Mouse (Mus musculus) left cerebral cortex, postnatal 10 days (tissue): ENCODE measurements around the gene Elk3. TPM values are rescaled to one million over a fixed set of nuclear protein-coding genes. Genes with fewer than 3 reads are reported as not detected.
A peak's percentile ranks its signal among the peaks of the same experiment; 100 is the strongest.

Experiments used
- DNase-seq, 2 experiments: peaks; one replicate each; pipeline ENCODE4 v3.0.0; 2021 to 2022; ENCODE audit warnings: low spot score in 2 of 2, mixed read lengths in 1 of 2; ENCODE audit errors: extremely low spot score in 1 of 2
- intact Hi-C: fragments of 180-260 bp; cut with DNase I; formaldehyde crosslinking; loops from one replicate; pipeline ENCODE4 v1.15.1; 2025
- total RNA-seq, 2 experiments: library from RNA; stranded (reverse); gene quantifications; 2 replicates each; pipeline ENCODE4 v1.2.3; 2021

The Elk3 gene
- total RNA-seq, 2 experiments from 2014 or later, result 10.6 to 13.9 TPM

GRCm38 (mm10) chr10:93276349-93276763 lies 34.6 kb downstream of the Elk3 start:
- DNase-seq, result peak; percentile 85 to 88
- intact Hi-C loops, result loop anchor here (10.0 kb wide), 1 partner anchor 202 kb away; no protein-coding TSS in a partner anchor

- intact Hi-C loops, result loop anchor here (10.0 kb wide), 1 partner anchor 201 kb away; no protein-coding TSS in a partner anchor
- DNase-seq, result peak; percentile 81 to 87
Observed at GRCm38 (mm10) chr10:93275212-93276136, 35.5 kb downstream of the Elk3 start.

- intact Hi-C loops, result loop anchor here (5.0 to 10.0 kb wide), 2 partner anchors 112 to 199 kb away; partner anchors contain the start of gene Cdk17
- peak in 1 of 2 experiments; percentile 55 for DNase-seq
Observed at GRCm38 (mm10) chr10:93274277-93274696, 36.6 kb downstream of the Elk3 start.

GRCm38 (mm10) chr10:93272986-93273982 lies 37.7 kb downstream of the Elk3 start:
- intact Hi-C loops, result loop anchor here (5.0 to 10.0 kb wide), 2 partner anchors 111 to 198 kb away; partner anchors contain the start of gene Cdk17
- DNase-seq, result no peak

GRCm38 (mm10) chr10:93271831-93272230 lies 39.1 kb downstream of the Elk3 start:
- intact Hi-C loops, result loop anchor here (5.0 to 10.0 kb wide), 2 partner anchors 110 to 197 kb away; partner anchors contain the start of gene Cdk17
- DNase-seq, result no peak

GRCm38 (mm10) chr10:93270889-93271460 lies 40.0 kb downstream of the Elk3 start:
- intact Hi-C loops, result loop anchor here (5.0 to 10.0 kb wide), 2 partner anchors 109 to 196 kb away; partner anchors contain the start of gene Cdk17
- no peak for DNase-seq

- DNase-seq, result no peak
- intact Hi-C loops, result loop anchor here (5.0 to 10.0 kb wide), 2 partner anchors 107 to 195 kb away; partner anchors contain the start of gene Cdk17
Observed at GRCm38 (mm10) chr10:93269744-93270143, 41.2 kb downstream of the Elk3 start.

- intact Hi-C loops, result no loop called here
- no peak for DNase-seq
Observed at GRCm38 (mm10) chr10:93268339-93268738, 42.6 kb downstream of the Elk3 start.

GRCm38 (mm10) chr10:93267509-93267908 lies 43.4 kb downstream of the Elk3 start:
- intact Hi-C loops, result no loop called here
- no peak for DNase-seq

GRCm38 (mm10) chr10:93266521-93266920 lies 44.4 kb downstream of the Elk3 start:
- no peak for DNase-seq
- intact Hi-C loops, result no loop called here

- DNase-seq, result peak in 1 of 2 experiments; percentile 10
- intact Hi-C loops, result no loop called here
Observed at GRCm38 (mm10) chr10:93265833-93266232, 45.1 kb downstream of the Elk3 start.

- intact Hi-C loops, result no loop called here
Observed at GRCm38 (mm10) chr10:93264001-93264400, 46.9 kb downstream of the Elk3 start.

GRCm38 (mm10) chr10:93263431-93263830 lies 47.5 kb downstream of the Elk3 start:
- no peak for DNase-seq
- intact Hi-C loops, result no loop called here

More at GRCm38 (mm10) chr10:93264001-93264400, 46.9 kb downstream of the Elk3 start:
- peak in 1 of 2 experiments; percentile 29 for DNase-seq

GRCm38 (mm10) chr10:93261981-93262499 lies 48.9 kb downstream of the Elk3 start:
- DNase-seq, result no peak

GRCm38 (mm10) chr10:93261132-93261980 lies 49.6 kb downstream of the Elk3 start:
- intact Hi-C loops, result no loop called here
- DNase-seq, result peak in 1 of 2 experiments; percentile 67

More at GRCm38 (mm10) chr10:93261981-93262499, 48.9 kb downstream of the Elk3 start:
- intact Hi-C loops, result no loop called here

GRCm38 (mm10) chr10:93259826-93260225 lies 51.1 kb downstream of the Elk3 start:
- intact Hi-C loops, result no loop called here

GRCm38 (mm10) chr10:93255294-93255693 lies 55.6 kb downstream of the Elk3 start:
- intact Hi-C loops, result no loop called here
- peak in 1 of 2 experiments; percentile 56 for DNase-seq

More at GRCm38 (mm10) chr10:93259826-93260225, 51.1 kb downstream of the Elk3 start:
- DNase-seq, result no peak
